Mouse (Mus musculus) induced T-regulatory cell, adult 2 months (primary cell): ENCODE measurements around the gene Mrpl14.

Source experiments
- DNase-seq: peaks from one replicate; pipeline ENCODE4 v3.0.0-alpha.2; 2012; ENCODE audit warnings: low read depth

The Mrpl14 gene

GRCm38 (mm10) chr17:45686093-45686619 is at the start of gene Mrpl14:
Gene Mrpl14, plus strand, starts transcription at chr17:45686322.
- DNase-seq, result peak; percentile 97

GRCm38 (mm10) chr17:45638596-45639295 is 47.4 kb upstream of the Mrpl14 start:
- DNase-seq, result no peak

GRCm38 (mm10) chr17:45641981-45642380 is 44.1 kb upstream of the Mrpl14 start:
- no peak for DNase-seq

GRCm38 (mm10) chr17:45642701-45643100 is 43.4 kb upstream of the Mrpl14 start:
- peak; percentile 81 for DNase-seq

GRCm38 (mm10) chr17:45644185-45644584 is 41.9 kb upstream of the Mrpl14 start:
- no peak for DNase-seq

- no peak for DNase-seq
Observed at GRCm38 (mm10) chr17:45653233-45653632, 32.9 kb upstream of the Mrpl14 start.

GRCm38 (mm10) chr17:45655820-45656219 is 30.3 kb upstream of the Mrpl14 start:
- DNase-seq, result peak; percentile 21

GRCm38 (mm10) chr17:45659225-45659624 is 26.9 kb upstream of the Mrpl14 start, which contains the start of gene Capn11:
Gene Capn11, minus strand, starts transcription at chr17:45659325.
- DNase-seq, result no peak

- DNase-seq, result peak; percentile 84
Observed at GRCm38 (mm10) chr17:45663106-45663919, 22.8 kb upstream of the Mrpl14 start.

GRCm38 (mm10) chr17:45664608-45665007 is 21.5 kb upstream of the Mrpl14 start:
- DNase-seq, result no peak

GRCm38 (mm10) chr17:45666091-45666490 is 20.0 kb upstream of the Mrpl14 start:
- no peak for DNase-seq

GRCm38 (mm10) chr17:45667481-45667880 is 18.6 kb upstream of the Mrpl14 start:
- DNase-seq, result no peak

- DNase-seq, result no peak
Observed at GRCm38 (mm10) chr17:45667986-45668385, 18.1 kb upstream of the Mrpl14 start.

GRCm38 (mm10) chr17:45671821-45672220 is 14.3 kb upstream of the Mrpl14 start:
- no peak for DNase-seq

- DNase-seq, result no peak
Observed at GRCm38 (mm10) chr17:45672598-45672997, 13.5 kb upstream of the Mrpl14 start.

- DNase-seq, result peak; percentile 77
Observed at GRCm38 (mm10) chr17:45678106-45678505, 8.0 kb upstream of the Mrpl14 start.

GRCm38 (mm10) chr17:45680391-45680980 is 5.6 kb upstream of the Mrpl14 start:
- DNase-seq, result no peak

- DNase-seq, result peak; percentile 61
Observed at GRCm38 (mm10) chr17:45681588-45681987, 4.5 kb upstream of the Mrpl14 start.

GRCm38 (mm10) chr17:45682843-45683242 is 3.3 kb upstream of the Mrpl14 start:
- peak; percentile 14 for DNase-seq

GRCm38 (mm10) chr17:45684667-45685131 is 1.4 kb upstream of the Mrpl14 start:
- DNase-seq, result peak; percentile 19

GRCm38 (mm10) chr17:45685171-45686092 is 690 bp upstream of the Mrpl14 start:
- peak; percentile 57 for DNase-seq
